Mouse (Mus musculus) natural killer cell, adult 2 months (primary cell): Measurements from ENCODE around the gene Zfp366.

ENCODE experiments used
- DNase-seq, 2 experiments: peaks; one replicate each; pipeline ENCODE4 v3.0.0; 2022; ENCODE audit warnings: low spot score in 2 of 2

Gene Zfp366

GRCm38 (mm10) chr13:99186138-99186853 is 1.7 kb downstream of the Zfp366 start:
- no peak for DNase-seq

GRCm38 (mm10) chr13:99186859-99187258 is 2.2 kb downstream of the Zfp366 start:
- DNase-seq: no peak

DNA sequence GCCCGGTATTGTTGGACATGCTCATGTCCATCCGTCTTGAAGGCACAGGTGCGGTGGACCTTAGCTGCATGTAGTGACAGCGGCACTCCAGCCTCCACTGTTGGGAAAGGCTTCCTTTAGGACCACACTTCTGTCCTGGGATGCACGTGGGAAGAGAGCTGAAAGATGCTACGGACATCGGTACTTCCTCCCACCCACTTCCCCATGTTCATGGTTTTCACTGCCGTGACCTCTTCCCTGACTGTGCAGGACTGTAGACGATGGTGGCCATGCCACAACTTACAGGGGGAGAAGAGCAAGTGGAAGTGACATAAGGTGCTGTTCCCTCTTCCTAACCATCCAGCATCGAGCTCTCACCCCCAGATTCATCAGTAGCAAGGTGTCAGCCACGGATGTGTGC is 2.8 kb downstream of the Zfp366 start:
- DNase-seq: no peak

GRCm38 (mm10) chr13:99188625-99189024 is 4.0 kb downstream of the Zfp366 start:
- DNase-seq: no peak

- DNase-seq: no peak
Observed at GRCm38 (mm10) chr13:99189671-99190070, 5.0 kb downstream of the Zfp366 start.

- no peak for DNase-seq
Observed at GRCm38 (mm10) chr13:99190466-99190865, 5.8 kb downstream of the Zfp366 start.

GRCm38 (mm10) chr13:99191063-99191462 is 6.4 kb downstream of the Zfp366 start:
- DNase-seq: no peak

GRCm38 (mm10) chr13:99196314-99196713 is 11.7 kb downstream of the Zfp366 start:
- no peak for DNase-seq

GRCm38 (mm10) chr13:99196865-99197264 is 12.2 kb downstream of the Zfp366 start:
- no peak for DNase-seq

DNA sequence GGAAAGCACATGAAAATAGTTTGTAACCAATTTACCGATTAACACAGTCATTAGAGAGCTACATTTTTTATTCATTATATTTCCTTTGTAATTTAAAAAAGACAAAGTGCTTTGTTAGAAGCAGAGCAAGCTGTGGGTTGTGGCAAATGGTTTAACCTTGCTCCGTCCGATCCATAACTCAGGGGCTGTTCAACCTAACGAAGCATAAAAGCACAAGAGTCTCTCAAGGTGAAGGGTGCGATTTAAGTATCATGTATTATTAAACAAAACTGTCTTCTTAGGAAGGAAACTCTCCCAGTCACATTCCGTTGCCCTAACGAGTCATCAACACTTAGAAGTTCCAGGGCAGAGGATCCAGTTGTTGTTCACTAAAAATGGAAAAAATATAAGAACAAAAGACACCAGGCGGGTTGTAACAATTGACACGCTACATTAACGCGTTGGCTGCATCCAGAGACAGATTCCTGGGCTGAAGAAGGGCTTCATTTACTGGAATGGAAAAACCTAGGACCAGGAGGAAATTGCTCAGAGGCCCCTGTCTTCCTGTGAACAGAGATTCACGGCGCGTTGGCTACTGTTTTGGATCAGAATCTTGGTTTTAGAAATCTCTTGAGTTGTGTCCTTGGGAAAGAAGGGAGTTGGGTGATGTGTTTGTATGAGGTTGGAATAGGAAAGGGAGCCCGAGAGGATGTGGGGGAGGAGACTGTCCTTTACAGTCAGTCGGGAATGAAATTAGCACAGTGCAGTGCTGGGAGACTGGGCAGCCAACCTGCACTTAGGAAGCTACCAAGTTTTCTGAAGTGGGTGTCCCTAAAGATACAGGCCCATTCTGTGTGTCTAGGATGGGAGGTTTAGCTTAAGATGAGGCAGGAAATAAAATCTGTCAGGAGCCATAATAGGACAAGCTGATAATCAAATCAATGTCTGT is 17.3 kb downstream of the Zfp366 start:
- no peak for DNase-seq

DNA sequence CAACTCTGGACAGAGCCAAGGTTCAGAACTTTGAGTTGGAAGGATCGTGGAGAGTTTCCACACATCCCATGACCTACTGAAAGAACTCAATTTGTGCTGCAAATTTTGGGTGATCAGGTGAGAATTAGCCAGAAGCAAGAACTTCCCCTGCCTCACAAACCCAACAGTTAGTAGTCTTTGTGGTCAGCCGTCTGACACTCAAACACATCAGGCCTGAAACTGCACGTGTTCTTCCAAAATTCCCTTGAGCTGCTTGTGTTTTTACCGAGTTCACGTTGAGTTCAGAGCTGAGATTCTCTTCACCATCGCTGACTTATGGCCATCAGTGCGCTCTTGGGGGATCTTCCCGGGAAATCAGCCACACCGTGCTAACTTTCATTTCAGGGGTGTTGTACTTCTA is 22.6 kb downstream of the Zfp366 start:
- no peak for DNase-seq

DNA sequence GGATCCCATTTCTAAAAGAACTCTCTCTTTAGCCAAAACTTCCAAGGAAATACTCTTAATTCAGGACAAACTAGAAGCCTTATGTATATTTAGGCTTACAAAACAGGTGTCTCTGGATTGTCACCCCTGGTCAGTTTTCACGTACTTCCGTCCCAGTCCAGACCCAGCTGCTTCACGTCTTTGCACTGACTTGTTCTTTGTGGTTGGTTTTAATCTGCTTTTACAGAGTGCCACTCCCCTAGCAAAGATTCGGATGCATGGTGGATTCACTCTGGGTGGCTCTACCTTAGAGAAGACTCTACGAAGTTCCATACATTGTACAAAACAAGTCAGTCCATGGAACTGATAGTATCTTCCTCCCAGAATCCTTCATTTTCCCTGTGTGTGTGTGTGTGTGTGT is 25.2 kb downstream of the Zfp366 start:
- no peak for DNase-seq

GRCm38 (mm10) chr13:99210837-99211236 is 26.2 kb downstream of the Zfp366 start:
- DNase-seq: no peak

DNA sequence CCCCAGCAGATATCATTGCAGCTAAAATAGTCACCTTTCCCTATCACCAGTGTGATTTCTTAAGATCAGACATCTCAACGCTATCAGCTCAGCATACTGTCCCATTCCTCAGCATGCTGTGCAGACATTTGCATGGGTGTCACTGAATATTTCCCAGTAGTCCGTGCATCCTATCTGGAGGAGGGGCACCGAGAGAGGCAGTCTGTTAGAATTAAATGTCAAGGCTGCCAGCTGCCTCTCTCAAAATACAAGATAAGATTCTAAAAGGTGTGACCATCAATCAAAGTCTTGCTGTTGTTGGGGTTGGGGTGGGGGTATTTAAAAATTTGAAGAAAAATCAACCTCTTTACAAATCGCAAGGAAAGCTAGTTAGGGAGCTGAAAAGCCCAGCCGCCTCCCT is 28.4 kb downstream of the Zfp366 start:
- no peak for DNase-seq

- DNase-seq: no peak
Observed at GRCm38 (mm10) chr13:99216005-99216404, 31.4 kb downstream of the Zfp366 start.

GRCm38 (mm10) chr13:99217984-99218383 is 33.4 kb downstream of the Zfp366 start:
- no peak for DNase-seq

DNA sequence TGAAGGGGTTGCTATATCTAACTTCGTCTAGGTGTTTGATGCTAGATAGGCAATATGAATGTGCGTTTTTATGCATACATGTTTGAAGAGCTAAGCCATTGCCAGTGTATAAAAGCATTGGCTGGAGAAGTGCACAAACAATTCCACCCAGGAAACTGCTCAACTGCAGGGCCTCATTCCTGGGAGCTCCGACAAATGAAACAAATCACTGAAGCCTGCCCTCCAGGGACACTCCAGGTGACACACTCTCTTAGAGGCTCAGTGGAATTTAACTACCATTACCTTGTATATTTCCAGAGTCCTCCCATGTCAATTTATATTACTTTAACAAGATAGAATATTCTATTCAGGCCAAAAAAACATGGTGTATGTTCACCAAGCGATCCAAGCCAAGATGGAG is 35.0 kb downstream of the Zfp366 start:
- no peak for DNase-seq

GRCm38 (mm10) chr13:99221996-99222395 is 37.4 kb downstream of the Zfp366 start:
- DNase-seq: no peak

GRCm38 (mm10) chr13:99222476-99222875 is 37.9 kb downstream of the Zfp366 start:
- no peak for DNase-seq

GRCm38 (mm10) chr13:99223321-99223884 is 38.8 kb downstream of the Zfp366 start:
- no peak for DNase-seq

DNA sequence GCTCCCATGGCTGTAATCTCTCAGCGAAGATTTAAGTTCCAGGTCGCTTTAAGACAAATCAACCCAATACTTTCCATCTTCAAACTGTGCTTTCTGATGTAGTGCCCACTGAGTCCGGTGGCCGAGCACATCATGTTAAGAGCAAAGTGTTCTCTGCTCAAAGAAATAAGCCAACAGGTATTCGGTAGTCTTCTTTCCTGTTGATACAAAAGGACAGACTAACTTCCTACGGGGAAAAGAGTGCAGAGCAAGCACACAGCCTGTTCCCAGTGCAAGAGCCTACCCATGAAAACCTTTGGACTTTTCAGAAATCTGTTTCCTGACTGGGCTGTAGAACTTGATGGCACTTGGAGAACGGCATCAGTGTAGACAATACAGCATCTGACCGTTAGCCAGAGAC is 39.3 kb downstream of the Zfp366 start:
- DNase-seq: no peak

- DNase-seq: no peak
Observed at GRCm38 (mm10) chr13:99225374-99226240, 41.0 kb downstream of the Zfp366 start.
